Mouse (Mus musculus) heart, postnatal 4 days (tissue): ENCODE data around the gene Lhfpl3. TPM values are rescaled to one million over a fixed set of nuclear protein-coding genes. Genes with fewer than 3 reads are reported as not detected.
A peak's percentile ranks its signal among the peaks of the same experiment; 100 is the strongest.
"Not testable (repeated sequence)": the region's sequence is repeated elsewhere in the genome, so short reads cannot be mapped to it uniquely, and the experiment has no call there.

ENCODE experiments used
- DNase-seq: peaks from one replicate; pipeline ENCODE4 v3.0.0; 2021
- total RNA-seq, 2 experiments: library from RNA; stranded (reverse); gene quantifications; 2 replicates each; pipeline ENCODE4 v1.2.3; 2021

Lhfpl3 gene
- total RNA-seq, result under 1 TPM in 1 of 2 experiments, not detected in 1; 0.10 TPM

DNA sequence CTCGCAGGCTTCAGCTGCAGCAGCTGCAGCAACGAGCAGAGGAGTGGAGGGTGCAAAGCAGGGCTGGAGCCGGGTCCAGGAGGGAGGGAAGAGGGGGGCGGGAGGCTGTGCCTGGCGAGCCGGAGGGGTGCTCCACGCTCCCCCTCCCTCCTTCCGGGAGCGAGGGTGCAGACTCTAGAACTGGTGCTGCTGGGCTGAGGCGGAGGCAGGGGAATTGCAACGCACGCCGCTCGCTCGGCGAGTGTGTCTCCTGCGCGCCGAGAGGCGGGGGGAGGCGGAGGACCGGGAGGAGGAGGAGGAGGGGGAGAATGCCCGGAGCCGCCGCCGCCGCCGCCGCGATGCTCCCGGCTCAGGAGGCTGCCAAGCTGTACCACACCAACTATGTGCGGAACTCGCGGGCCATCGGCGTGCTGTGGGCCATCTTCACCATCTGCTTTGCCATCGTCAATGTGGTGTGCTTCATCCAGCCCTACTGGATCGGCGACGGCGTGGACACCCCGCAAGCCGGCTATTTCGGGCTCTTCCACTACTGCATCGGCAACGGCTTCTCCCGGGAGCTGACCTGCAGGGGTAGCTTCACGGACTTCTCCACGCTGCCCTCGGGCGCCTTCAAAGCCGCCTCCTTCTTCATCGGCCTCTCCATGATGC is at the start of gene Lhfpl3:
Gene Lhfpl3, plus strand, starts transcription at position 175 of the 648 bp plus-strand sequence.
- DNase-seq, result peak; percentile 8

DNA sequence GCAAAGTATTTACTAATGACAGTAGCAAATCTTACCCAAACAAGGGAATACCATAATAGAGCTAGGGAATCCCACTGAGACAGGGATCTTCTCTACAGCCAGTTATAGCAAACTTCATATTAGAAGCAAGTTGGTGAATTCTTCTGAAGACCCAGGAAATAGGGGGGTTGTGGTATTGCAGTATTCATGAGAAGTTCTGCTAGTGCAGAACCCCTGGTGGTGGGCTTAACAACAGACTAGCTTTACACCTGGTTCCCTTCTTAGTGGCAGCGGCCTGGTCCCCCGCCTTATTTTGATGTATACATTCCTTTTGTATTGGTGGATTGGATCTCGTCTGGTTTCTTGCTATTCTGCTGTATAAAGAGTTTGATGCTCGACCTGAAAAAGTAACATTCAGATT is 39.6 kb upstream of the Lhfpl3 start:
- DNase-seq, result not testable (repeated sequence)

DNA sequence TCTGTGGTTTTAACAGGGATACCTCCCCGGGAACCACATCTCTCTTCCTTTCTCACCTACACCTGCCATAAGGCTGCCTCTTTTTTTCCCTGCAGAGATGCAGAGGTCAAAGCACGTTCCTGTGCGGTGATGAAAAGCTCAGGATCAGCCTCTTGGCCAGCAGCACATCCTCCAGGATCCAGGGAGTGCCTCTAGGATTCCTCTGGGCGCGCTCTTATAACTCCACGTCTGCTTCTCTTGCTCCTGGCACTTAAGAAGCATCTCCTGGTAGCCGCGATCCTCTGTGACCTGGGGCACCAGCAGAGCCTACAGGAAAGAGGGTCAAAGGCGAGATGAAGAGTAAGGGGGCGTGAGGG is 352 bp upstream of the Lhfpl3 start:
- DNase-seq, result peak; percentile 3

DNA sequence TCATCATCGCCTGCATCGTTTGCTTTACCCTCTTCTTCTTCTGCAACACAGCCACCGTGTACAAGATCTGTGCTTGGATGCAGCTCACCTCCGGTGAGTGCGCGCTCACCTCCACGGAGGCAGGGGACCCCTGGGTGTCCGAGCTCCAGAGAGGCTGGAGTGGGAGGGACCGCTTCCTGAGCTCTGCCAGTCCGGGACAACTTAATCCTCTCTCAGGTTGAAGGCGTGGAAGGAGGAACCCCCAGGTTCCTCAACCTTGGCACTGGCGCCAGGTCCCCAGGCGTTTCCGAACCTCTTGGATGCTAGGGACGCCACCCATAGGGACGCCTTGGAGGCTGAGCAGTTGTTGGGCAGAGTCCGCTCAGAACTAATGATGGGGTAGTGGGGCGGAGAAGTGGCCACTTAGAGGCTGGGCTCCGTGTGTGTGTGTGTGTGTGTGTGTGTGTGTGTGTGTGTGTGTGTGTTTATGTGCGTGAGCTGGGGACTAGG is 718 bp downstream of the Lhfpl3 start:
- no peak for DNase-seq

DNA sequence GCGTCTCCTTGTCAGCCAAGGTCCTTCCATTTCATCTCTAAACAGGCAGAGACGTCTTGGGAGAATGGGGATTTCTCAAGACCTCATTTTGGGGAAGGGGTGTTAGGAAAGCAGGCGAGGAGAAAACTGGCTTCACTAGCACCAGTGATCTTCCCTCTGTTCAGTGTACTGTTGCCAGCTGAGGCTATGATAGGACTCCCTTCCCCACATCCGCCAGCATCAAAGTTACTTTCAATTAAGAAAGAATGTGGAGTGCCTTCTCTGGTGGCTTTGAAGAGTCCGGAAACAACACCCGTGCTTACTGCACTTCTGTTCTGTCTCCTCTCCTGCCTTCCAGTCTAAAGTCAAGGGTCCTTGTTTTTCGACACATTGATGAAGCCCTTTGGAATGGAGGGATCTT is 1.4 kb downstream of the Lhfpl3 start:
- DNase-seq, result no peak

DNA sequence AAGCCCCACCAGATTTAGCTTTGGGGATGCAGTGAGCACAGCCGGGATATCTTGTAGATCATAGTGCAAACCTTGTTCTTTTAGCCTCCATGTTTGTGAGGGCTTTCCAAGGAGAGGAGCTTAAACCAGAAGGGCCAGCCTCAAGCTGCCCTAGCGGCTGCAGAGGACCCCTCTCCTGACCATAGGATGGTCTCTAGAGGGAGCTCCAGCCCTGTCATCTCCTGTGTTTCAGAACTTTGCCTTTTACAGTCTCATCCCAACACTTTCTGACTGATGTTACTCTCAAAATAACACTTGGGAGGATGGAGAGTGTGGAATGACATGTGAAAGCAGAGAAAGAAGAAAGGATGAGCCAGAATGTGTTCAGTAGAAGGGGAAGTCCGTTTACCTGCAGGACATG is 11.4 kb downstream of the Lhfpl3 start:
- peak; percentile 10 for DNase-seq

DNA sequence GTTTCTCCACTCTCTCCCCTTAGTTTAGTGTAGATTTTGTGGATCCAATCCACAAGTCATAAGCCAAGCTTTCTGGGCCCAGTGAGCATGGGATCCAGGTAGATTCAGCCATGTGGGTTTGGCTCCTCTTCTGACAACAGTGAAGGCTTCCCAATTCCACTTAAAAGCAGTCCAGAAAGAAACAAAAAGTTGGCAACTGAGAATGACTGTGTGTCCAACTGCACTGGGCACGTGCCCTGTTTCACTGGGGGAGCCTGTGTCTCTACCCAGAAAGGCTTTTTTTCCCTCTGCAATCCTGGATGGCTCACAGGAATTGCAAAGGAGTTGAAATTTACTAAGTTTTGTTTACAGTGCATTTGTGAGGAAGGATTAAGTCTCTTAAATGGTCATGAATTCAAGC is 24.9 kb downstream of the Lhfpl3 start:
- no peak for DNase-seq

DNA sequence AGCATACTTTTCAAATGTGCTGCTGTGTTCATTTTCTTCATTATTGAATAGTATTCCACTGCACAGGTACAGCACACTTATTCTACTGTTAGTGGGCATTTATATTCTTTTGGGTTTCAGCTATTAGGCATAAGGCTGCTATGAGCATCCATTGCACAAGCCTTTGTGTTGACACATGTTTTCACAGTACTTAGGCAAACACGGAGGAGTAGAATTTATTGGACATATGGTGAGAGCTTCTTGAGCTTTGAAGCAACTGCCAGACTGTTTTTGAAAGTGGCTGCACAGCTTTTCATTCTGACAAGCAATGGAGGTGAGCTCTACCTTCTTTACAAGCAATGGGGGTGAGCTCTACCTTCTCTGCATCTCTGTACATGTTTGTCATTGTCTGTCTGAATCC is 49.5 kb downstream of the Lhfpl3 start:
- no peak for DNase-seq

DNA sequence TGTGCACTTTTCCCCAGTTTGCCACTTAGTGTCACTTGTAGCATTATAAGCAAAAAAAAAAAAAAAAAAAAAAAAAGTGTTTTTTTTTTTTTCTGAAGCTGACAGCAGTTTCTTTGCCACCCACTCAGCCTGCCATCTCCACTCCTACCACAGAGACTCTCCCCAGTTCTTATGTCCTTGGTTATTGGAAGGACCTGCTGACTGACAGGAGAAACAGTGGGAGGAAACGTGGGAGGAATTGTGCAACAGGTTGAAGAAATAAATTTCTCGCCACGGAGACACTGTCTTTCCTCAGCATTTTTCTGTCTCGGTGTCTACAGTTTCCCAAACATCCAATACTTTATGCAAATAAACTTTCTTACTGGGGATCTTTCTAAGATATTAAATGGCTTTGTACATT is 67.6 kb downstream of the Lhfpl3 start:
- DNase-seq, result no peak

DNA sequence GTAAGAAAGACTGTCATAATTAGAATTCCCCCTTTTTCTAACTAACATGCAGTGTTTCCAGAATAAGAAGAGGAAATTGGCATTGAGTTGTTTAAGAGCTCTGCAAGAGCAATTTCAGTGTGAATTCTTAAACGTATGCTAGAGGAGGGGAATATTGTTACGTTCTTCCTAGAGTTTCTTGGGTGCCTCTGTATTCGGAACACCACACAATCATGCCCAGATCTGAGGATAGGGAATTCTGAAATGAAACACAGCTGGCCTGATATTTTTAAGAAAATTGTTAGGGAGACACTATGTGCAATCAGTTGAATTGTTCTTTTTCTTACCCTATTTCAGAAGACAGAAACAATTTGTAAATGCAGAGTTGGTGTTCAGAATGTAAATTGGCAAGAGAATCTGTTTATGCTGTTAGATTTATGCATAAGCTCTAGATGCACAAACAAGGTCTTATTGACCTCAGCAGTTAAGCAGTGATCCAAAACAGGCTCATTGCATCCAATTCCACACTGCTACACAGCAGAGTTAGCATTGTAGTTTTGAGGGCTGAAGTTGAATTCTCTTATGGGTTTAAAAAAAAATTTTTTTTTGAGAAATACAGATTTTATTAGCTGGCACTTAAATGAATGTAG is 84.1 kb downstream of the Lhfpl3 start:
- no peak for DNase-seq

DNA sequence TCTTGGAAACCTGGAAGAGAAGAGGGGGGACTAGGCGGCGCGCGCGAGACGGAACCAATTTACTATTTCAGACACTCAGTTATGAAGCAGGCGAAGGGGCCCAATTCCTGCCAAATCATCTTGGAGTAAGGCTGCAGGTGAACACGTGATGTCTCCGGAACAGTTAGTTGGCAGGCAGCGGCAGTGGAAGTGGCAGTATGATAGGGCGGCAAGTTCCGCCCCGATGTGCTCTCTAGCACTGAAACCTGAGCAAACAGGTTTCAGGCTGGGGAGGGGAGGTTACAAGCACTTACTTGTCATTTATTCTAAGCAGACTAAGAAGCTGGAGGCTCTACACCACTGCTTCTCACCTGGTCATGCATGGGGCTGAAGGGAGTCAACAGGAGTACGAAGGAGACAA is 105.7 kb downstream of the Lhfpl3 start:
- peak; percentile 11 for DNase-seq

DNA sequence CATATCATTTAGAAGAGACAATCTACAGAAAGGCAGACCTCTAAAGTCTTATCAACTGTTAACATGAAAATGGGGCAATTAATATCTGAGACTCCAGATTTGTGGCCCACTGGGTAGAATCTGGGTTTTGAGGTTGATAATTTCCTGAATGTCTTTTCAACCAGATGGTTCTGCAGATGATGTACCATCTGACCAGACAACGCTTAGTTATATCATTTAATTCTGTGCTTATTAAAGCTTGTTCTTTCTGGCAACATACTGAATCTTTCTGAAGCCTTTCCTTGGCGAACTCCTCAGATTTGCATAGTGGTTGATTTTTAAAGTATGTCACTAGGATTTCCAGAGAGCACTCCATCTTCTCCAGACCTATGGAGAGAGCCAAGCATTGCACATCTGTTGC is 107.6 kb downstream of the Lhfpl3 start:
- no peak for DNase-seq

DNA sequence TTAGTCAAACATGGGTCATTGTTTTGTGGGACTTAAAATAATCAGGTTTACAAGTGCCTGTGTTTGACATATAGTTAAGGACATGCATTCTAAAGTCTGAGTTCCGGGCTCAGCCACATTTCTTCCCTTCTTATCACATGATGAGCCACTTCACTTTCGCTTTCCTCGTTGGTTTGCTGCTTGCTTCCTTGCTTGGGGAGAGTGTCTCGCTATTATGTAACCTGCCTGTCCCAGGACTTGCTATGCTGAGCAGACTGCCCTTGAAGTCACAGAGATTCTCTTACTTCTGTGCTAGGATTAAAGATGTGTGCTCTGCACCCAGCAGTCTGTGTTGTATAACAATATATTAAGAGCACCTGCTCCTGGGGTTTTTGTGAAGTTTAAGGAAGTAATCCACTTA is 110.6 kb downstream of the Lhfpl3 start:
- no peak for DNase-seq

DNA sequence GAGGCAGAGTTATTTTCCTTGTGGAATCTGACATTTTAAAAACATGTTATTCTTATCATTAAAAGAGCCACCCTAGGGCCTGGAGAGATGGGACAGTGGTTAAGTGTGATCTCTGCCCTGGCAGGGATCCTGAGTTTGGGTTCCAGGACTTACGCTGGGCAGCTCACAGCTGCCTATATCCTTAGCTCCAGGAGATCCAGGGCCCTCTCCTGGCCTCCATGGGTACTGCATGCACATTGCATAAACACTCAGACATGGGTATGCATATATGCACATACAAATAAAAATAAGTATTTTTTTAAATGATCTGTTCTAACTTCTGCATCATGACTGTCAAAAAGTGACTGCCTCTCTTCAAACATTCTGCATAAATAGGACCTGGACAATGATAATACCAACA is 115.5 kb downstream of the Lhfpl3 start:
- peak; percentile 8 for DNase-seq

DNA sequence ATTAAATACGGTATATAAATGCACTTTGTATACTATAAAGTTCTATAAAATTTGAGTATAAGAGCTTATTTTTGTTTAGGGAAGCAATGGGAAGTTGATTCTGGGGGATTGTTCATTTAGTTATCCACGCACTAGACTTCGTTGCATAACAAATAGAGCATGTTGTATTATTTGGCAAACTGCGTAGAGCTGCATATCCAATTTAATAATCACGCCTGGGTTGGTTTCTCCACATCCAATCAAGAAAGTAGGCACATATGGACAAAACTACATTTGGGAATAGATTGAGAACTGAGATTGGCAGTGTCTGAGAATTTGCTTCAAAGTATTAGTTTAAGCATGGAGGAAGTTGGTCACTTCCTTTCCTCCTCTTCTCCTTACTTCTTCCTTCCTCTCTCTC is 123.2 kb downstream of the Lhfpl3 start:
- no peak for DNase-seq

DNA sequence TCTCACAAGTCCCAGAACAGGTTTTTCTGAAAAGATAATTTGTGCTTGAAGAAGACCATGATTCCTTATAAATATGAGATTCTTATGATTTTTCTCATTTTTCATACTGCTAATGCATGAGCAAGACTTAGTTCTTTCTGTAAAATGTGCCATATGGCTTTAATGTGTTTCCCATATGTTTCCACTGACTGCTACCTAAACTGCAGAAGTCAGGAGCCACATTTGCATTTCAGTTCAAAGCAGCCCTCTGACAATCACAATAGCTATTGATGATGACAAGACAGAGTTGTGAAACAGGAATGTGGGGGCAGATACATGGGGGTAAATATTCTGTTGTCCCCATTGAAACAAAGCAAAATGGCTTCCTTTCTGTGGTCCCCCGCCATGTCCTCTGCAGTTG is 126.6 kb downstream of the Lhfpl3 start:
- DNase-seq, result no peak

DNA sequence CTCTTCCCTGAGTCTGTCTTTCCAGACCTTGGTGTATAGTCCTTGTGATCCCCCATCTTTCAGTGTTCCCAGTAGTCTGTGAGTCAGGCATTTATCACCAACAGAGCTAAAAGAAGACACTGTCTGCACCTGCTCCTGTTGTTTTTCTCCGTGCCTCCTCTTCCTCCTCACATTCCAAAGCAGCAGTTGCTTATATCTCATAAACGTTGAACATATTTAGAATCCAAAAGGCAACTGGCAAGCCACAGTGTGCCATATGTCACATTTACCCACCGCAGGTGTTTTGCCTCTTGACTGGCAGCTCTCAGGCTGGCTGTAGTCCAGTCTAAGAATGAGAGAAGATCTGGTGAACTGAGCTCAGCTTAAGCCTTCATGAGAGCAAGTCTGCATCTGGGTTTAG is 142.5 kb downstream of the Lhfpl3 start:
- DNase-seq, result no peak

DNA sequence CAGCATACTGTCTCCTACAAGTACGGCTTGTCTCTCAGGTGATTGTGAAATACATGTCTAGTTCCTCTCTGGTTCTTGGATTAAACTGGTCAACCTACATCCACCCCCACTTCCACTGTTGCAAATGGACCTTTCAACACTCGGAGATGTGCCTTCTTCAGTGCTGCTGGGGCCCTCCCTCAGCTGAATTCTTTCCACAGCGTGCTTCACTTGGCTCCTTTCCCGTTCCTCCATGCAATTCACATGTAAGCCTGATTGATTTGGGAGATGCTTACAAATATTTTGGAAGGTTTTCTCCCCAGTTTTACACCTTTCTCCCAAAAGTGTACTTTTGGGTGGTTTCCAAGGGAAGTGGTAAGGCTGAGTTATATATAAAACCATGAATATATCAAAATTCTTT is 143.6 kb downstream of the Lhfpl3 start:
- no peak for DNase-seq

DNA sequence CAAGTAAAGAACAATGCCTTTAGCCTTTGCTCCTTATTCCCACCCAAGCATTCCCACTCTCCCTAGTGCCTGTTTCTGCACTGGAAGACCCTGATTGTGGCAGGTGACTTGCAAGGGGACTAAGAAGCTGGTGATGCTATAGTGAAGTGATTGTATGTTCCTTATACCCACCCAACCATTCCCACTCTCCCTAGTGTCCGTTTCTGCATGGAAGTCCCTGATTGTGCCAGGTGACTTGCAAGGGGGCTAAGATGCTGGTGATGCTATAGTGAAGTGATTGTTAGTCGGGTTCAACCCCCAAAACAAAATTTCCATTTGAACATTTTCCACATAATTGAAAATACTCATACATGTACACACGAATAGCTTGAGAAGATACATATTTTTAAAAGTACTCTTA is 151.4 kb downstream of the Lhfpl3 start:
- DNase-seq, result no peak

DNA sequence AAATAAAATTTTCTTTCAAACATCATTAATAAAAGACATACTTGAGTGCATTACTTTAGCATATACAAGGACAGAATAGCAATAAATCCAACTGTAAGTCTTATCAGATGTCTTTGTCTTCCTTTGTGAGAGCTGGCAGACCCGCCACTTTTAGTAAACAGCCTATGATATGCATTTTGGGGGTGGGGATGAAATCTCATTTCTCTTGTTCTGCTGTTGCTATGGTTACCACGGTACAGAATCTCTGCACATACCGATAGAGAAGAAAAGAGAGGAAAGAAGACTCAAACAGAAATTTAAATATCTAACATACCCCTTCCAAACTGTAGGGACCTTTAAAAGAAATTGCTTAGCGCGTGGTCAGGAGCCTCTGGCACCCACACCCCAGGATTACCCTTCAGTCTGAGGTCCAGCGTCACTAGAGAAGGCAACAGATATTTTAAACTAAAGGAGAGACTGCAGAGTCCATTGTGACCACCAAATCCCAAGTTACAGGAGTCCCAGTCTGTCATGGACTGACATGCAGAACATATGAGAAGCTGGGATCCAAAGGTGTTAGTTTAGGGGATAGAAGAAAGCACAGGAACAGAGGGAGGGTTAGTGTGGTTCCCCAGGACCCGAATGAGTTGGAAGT is 151.9 kb downstream of the Lhfpl3 start:
- no peak for DNase-seq

DNA sequence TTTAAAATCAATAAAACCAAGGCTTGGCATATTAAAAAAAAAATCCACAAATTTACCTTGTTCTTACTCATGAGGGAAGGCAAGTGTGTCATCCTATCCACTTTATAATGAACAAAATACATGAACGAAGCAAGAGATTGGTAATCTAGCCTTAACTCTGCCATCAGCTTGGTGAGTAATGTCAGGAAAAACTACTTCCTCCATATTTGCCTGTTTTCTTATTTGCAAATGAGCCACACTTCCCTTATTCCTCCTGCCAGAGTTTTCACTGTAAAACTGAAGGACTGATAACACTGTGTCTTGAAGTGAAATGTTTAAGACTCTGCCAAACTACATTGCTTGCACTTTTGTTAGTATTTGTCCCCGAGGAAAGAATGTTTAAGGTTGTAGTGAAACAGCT is 152.7 kb downstream of the Lhfpl3 start:
- DNase-seq, result no peak

DNA sequence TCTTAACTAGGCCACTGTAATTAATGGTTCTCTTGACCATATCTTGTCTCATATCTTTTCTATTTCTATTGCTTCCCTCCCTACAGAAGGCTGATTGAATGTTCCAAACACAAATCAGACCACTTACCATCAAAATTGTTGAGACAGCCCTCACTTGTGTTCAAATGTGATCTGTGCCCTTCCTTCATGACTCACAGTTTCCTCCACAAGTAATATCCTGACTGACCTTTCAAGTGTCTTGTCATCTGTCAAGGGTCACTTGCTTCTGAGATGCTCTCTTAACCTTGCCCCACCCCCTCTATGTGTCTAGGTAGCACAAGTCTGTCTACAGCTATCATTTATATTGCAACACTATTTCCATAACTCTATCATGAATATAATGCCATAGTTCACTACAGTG is 154.1 kb downstream of the Lhfpl3 start:
- no peak for DNase-seq

DNA sequence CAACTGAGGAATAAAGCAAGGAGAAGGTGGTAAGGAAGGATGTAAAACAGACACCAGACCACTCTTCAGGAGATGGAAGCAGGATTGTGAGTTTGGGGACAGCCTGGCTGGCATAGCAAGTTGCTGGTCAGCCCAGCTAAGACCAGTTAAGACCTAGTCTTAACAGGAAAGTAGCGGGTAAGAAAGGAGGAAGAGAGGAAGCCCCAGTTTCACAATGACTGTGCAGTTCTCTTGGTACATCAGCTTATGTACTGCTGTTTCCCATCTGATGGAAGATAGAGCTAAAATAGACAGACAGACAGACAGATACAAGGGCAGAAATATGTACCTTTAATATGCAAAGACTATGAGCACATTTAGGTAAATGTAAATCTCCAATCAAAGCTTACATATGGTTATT is 171.3 kb downstream of the Lhfpl3 start:
- DNase-seq, result no peak

DNA sequence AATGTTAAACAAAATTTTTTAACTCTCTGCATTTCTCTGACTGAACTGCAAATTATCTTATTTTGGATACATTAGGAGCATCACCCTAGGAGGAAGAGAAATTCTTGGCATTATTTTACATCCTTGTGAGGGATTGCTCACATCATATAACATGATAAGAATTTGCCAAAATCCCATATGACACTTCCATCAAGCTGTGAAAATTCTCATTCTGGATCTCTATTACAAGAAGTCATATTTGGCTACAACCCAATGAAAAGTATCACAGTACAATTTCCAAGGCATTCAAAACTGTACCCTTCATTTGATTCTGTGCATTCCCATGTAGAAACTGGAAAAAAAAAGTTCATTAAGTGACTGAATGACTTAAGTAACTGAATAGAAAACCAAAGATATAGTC is 180.3 kb downstream of the Lhfpl3 start:
- no peak for DNase-seq
